Mouse (Mus musculus) intestine, postnatal 0 days (tissue): Measurements from ENCODE around the gene Melk. TPM values are rescaled to one million over a fixed set of nuclear protein-coding genes. Genes with fewer than 3 reads are reported as not detected.

Experiments
- ATAC-seq: fragments of 200-750 bp; cut with Nextera tagmentation; 2 replicates; pipeline ENCODE4 v1.8.0; 2017; ENCODE audit warnings: mild to moderate bottlenecking, moderate TSS enrichment, moderate library complexity
- H3K27ac ChIP-seq: fragments of 300-500 bp; sonication (generic); 2 replicates; pipeline ENCODE4 v1.5.1; 2014; ENCODE audit warnings: mild to moderate bottlenecking, low read depth, low read length, moderate library complexity
- H3K27me3 ChIP-seq: fragments of 300-500 bp; sonication (generic); replicated peaks from 2 replicates; pipeline ENCODE4 v1.6.1; 2014; ENCODE audit warnings: low read length, mixed read lengths; ENCODE audit not compliant: control insufficient read depth, insufficient read depth
- H3K36me3 ChIP-seq: fragments of 300-500 bp; sonication (generic); 2 replicates; pipeline ENCODE4 v1.6.1; 2014; ENCODE audit warnings: mild to moderate bottlenecking, moderate library complexity; ENCODE audit not compliant: control insufficient read depth, insufficient read depth
- H3K4me1 ChIP-seq: fragments of 300-500 bp; sonication (generic); replicated peaks from 2 replicates; pipeline ENCODE4 v1.6.1; 2014; ENCODE audit warnings: antibody characterized with exemption, low read length, mixed read lengths; ENCODE audit not compliant: control insufficient read depth, insufficient read depth
- H3K4me2 ChIP-seq: fragments of 300-500 bp; sonication (generic); replicated peaks from 2 replicates; pipeline ENCODE4 v1.6.1; 2014; ENCODE audit warnings: low read depth, mild to moderate bottlenecking, moderate library complexity
- H3K4me3 ChIP-seq: fragments of 300-500 bp; sonication (generic); 2 replicates; pipeline ENCODE4 v1.5.1; 2014; ENCODE audit warnings: low read depth, low read length
- H3K9ac ChIP-seq: fragments of 300-500 bp; sonication (generic); 2 replicates; pipeline ENCODE4 v1.6.1; 2014; ENCODE audit warnings: mild to moderate bottlenecking, low read depth, low read length
- H3K9me3 ChIP-seq: fragments of 300-500 bp; sonication (generic); 2 replicates; pipeline ENCODE4 v1.6.1; 2016; ENCODE audit warnings: mixed run types; ENCODE audit not compliant: control insufficient read depth
- CTCF ChIP-seq: sonication (generic); IDR thresholded peaks from 2 replicates; pipeline ENCODE4 v1.5.1; 2016; ENCODE audit warnings: low read depth, mild to moderate bottlenecking, control low read depth, antibody characterized with exemption, moderate library complexity
- WGBS: fragments of 180-500 bp; shearing (Covaris S2); extraction: QIAGEN DNeasy Blood & Tissue Kit; methylation state at CpG from one replicate; pipeline ENCODE4 v1.1.7; 2014; 5-methylcytosine and 5-hydroxymethylcytosine counted together
- polyA plus RNA-seq: library from polyadenylated mRNA; unstranded; fragments of >200 nt; fragmentation: Nextera tagmentation; extraction: Ambion mirVana; gene quantifications from 2 replicates; pipeline ENCODE4 v1.2.1, GENCODE M21; 2015

The Melk gene
- polyA plus RNA-seq, 1 experiment from 2014 or later, result 9.2 TPM

DNA sequence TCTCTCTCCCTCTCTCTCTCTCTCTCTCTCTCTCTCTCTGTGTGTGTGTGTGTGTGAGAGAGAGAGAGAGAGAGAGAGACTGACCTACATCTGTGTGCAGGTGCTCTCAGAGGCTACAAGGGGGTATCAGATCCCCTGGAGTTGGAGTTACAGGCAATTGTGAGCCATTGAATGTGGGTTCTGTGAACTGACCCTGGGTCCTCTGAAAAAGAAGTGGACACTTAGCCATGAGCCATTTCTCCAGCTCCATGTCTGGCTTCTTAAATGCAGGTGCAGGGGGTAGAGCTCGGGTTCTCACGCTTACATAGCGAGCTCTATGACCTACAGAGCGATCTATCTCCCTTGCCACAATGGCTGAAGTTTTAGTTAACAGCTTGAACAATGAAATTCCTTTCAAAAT lies 41.5 kb upstream of the Melk start:
- no peaks in the 10 kb centered on the region for H3K27me3 ChIP-seq
- WGBS, result 83% methylated on average over 4 of the region's 4 CpGs
- no peaks in the 10 kb centered on the region for H3K36me3 ChIP-seq
- no peaks in the 10 kb centered on the region for H3K4me1 ChIP-seq
- H3K9me3 ChIP-seq, result no peaks in the 10 kb centered on the region
- no peak overlapping the region for H3K9ac ChIP-seq
- H3K4me2 ChIP-seq, result no peak overlapping the region
- H3K27ac ChIP-seq, result no peak overlapping the region
- no peak for ATAC-seq
- no peak for TF ChIP-seq CTCF
- no peak overlapping the region for H3K4me3 ChIP-seq

DNA sequence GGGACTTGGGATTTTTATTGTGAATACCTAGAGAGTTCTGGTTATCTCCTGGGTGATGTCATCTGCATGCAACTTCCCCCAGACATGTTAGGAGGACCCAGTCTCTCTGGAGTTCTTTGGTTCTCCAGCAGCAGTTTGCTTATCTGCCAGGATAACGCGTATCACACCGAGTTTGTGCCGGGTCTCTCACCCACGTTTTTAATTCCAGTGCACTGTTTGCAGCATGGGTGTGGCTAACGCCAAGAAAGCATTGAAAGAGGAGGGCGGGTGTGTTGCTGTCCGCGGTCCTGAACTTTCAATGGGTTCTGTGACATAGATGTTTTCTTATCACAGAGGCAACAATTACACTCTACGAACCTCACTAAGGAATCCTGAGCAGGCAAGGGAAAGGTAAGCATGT lies 40.4 kb upstream of the Melk start:
- WGBS, result 2% methylated on average over 10 of the region's 10 CpGs

DNA sequence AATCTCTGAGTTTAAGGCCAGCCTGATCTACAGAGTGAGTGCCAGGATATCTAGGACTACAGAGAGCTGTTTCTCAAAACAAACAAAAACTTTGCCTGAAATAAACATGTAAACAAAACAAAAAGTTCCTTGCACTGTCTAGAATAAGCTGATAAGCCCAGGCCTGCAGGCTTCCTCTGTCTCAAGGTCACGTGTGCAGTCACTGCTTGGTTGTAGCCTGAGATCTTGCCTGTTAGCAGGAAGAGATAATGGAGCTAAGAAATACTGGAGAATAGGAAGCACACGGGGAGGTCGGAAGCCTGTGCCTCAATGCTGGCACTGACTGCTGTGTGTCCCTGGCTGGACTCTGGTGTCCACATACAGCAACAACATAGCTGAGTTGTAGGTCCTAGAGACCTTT lies 35.2 kb upstream of the Melk start:
- no peak for ATAC-seq
- Histone ChIP-seq H3K9ac (no peak overlapping the region), H3K4me1 (no peaks in the 10 kb centered on the region), H3K4me2 (no peak overlapping the region), H3K9me3 (no peaks in the 10 kb centered on the region), H3K27ac (no peak overlapping the region), H3K27me3 (no peaks in the 10 kb centered on the region), H3K36me3 (no peaks in the 10 kb centered on the region), H3K4me3 (no peak overlapping the region)
- WGBS, result 74% methylated on average over 3 of the region's 3 CpGs
- no peak for TF ChIP-seq CTCF

More for the DNA sequence above, 40.4 kb upstream of the Melk start:
- ATAC-seq, result no peak
- Histone ChIP-seq H3K9ac (no peak overlapping the region), H3K27ac (no peak overlapping the region), H3K36me3 (no peaks in the 10 kb centered on the region), H3K27me3 (no peaks in the 10 kb centered on the region), H3K4me1 (no peaks in the 10 kb centered on the region), H3K9me3 (no peaks in the 10 kb centered on the region), H3K4me2 (no peak overlapping the region), H3K4me3 (no peak overlapping the region)
- no peak for TF ChIP-seq CTCF

- H3K27ac ChIP-seq, result no peak overlapping the region
- ATAC-seq, result no peak
- H3K36me3 ChIP-seq, result no peaks in the 10 kb centered on the region
- no peak overlapping the region for H3K4me2 ChIP-seq
- no peak overlapping the region for H3K4me3 ChIP-seq
- no peaks in the 10 kb centered on the region for H3K27me3 ChIP-seq
- 80% methylated on average over 6 of the region's 6 CpGs for WGBS
- no peaks in the 10 kb centered on the region for H3K4me1 ChIP-seq
- TF ChIP-seq CTCF, result no peak
- no peak overlapping the region for H3K9ac ChIP-seq
- H3K9me3 ChIP-seq, result no peaks in the 10 kb centered on the region
Measured at GRCm38 (mm10) chr4:44267437-44267836, 33.2 kb upstream of the Melk start.

DNA sequence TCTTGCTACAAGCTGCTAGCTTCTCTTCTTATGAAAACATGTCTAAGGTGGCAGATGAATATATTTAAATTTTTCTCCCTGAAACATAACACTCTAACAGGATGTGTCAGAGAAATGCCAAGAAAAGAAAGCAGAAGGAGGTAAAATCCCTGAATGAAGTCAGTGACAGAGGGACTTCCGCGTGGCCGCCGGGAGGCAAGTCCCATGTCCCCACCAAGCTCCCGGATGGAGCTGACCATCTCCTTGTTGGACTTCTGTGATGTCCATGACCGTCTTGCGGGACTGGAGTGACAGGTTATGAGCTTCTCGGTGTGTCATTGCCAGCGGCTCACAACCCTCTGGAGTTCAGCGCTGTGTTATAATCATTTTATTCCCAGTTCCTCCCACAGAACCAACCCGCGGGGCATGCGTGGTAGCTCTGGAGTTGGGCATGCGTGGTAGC lies 31.3 kb upstream of the Melk start:
- Histone ChIP-seq H3K9ac (no peak overlapping the region), H3K4me1 (no peaks in the 10 kb centered on the region), H3K36me3 (no peaks in the 10 kb centered on the region), H3K4me3 (no peak overlapping the region), H3K27ac (no peak overlapping the region), H3K9me3 (no peaks in the 10 kb centered on the region), H3K27me3 (no peaks in the 10 kb centered on the region), H3K4me2 (no peak overlapping the region)
- WGBS, result 87% methylated on average over 14 of the region's 14 CpGs
- no peak for ATAC-seq
- no peak for TF ChIP-seq CTCF

DNA sequence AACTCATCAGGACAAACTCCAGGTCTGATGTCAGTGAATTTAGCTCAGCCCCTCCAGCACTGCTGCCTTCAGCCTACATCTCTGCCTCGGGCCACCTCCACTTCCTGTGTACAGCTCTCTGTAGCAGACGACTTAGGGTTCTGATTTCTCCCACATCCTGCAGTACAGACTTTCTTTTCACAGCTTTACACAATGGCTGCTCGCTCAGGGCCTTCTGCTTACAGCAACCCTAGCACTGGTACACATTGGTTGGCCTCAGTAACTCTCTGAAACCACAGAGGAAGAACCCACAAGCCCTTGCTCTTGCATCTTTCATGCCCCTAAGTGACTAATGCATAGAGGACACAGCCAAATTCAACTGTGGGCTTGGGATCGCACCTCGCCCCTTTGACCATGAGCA lies 29.5 kb upstream of the Melk start:
- Histone ChIP-seq H3K27me3 (no peaks in the 10 kb centered on the region), H3K4me1 (no peaks in the 10 kb centered on the region), H3K4me3 (no peak overlapping the region), H3K27ac (no peak overlapping the region), H3K36me3 (no peaks in the 10 kb centered on the region), H3K9ac (no peak overlapping the region), H3K9me3 (no peaks in the 10 kb centered on the region), H3K4me2 (no peak overlapping the region)
- no peak for ATAC-seq
- 70% methylated on average over 5 of the region's 5 CpGs for WGBS
- no peak for TF ChIP-seq CTCF

- WGBS, result 78% methylated on average over 7 of the region's 7 CpGs
- no peak overlapping the region for H3K27ac ChIP-seq
- H3K27me3 ChIP-seq, result no peaks in the 10 kb centered on the region
- ATAC-seq, result no peak
- H3K4me1 ChIP-seq, result no peaks in the 10 kb centered on the region
- H3K9ac ChIP-seq, result no peak overlapping the region
- no peaks in the 10 kb centered on the region for H3K9me3 ChIP-seq
- no peak overlapping the region for H3K4me3 ChIP-seq
- H3K4me2 ChIP-seq, result no peak overlapping the region
- no peaks in the 10 kb centered on the region for H3K36me3 ChIP-seq
- no peak for TF ChIP-seq CTCF
Measured at GRCm38 (mm10) chr4:44281597-44282265, 18.9 kb upstream of the Melk start.
